Mouse (Mus musculus): Measurements from ENCODE around the gene Gipc2.
"Not testable (repeated sequence)": the region's sequence is repeated elsewhere in the genome, so short reads cannot be mapped to it uniquely, and the experiment has no call there.

The Gipc2 gene

DNA sequence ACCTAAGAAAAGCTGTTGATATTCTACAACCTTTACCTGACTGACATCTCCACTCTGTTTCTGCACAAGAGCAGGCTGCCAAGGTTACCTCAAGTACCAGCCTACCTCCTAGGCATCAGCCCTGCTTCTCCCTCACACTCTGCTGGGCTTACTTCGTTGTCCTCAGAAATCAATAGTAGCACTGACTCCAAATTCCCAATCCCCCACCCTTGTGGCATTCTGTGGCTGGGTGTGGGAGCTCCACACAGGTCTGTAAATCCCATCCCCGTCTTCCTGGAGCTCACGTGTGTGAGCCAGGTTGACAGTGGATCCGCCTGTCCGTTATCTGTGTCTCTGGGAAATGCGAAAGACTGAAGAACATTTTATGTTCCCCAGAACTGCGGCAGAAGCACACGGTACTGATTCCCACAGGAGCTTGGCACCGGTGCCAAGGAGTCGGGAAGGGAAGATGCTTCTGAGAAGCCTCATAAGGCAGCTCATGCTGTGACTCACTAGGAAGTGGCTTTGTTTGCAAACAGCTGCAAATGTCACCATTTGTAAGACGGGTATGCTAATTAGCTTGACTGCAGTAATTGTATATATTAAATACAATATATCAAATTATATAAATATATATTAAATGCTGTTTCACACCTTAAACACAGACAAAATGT lies 10.6 kb downstream of the Gipc2 start:
- ATAC-seq (ENCODE audit: low TSS enrichment), result peak; percentile 83

DNA sequence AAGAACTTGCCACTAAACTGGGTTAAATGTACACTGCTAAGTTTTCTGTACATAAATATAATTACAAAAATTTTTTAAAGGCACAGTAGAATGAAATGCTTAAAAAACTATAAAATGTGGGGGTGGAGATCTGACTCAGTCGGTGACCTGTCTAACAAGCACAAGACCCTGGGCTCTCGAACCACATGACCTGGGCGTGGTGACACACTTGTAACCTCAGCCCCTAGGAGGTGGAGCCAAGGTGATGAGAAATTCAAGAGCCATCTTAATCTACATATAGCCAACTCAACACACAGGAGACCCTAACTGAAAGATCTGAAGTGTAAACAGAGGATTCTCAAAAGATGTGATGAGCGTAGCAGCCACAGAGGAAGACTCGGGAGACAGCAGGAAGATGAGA lies 11.9 kb downstream of the Gipc2 start:
- no peak for ATAC-seq (ENCODE audit: low TSS enrichment)

DNA sequence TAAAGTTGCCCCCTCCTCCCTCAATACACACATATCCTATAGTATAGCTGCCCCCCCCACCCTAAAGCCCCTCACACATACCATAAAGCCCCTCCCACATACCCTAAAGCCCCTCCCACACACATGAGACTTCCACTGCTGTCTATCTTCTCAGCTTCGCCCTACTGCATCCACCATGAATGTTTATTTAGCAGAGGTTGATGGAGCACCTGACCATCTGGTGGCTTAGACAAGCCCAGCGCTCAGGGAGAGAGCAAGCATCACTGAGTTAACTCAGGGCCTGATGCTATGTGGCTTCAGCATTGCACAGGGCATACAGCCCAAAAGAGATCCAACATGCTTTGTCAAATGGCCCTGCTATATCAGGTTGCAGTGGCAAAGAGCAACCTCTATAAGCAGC lies 12.9 kb downstream of the Gipc2 start:
- no peak for ATAC-seq (ENCODE audit: low TSS enrichment)

DNA sequence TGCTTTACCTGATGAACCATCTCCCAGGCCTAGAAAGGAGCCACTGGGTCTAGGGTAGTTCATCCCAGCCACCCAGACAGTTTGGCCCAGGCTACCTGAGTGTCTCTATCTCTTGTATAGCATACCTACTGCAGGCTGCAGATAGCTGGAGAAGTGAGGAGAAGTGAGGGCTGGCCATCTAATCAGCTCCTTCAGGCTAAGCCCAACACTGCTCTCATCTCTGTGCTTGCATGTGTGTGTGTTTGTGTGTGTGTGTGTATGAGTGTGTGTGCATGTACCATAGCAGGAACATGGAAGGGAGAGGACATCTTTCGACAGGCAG lies 13.6 kb downstream of the Gipc2 start:
- no peak for ATAC-seq (ENCODE audit: low TSS enrichment)

DNA sequence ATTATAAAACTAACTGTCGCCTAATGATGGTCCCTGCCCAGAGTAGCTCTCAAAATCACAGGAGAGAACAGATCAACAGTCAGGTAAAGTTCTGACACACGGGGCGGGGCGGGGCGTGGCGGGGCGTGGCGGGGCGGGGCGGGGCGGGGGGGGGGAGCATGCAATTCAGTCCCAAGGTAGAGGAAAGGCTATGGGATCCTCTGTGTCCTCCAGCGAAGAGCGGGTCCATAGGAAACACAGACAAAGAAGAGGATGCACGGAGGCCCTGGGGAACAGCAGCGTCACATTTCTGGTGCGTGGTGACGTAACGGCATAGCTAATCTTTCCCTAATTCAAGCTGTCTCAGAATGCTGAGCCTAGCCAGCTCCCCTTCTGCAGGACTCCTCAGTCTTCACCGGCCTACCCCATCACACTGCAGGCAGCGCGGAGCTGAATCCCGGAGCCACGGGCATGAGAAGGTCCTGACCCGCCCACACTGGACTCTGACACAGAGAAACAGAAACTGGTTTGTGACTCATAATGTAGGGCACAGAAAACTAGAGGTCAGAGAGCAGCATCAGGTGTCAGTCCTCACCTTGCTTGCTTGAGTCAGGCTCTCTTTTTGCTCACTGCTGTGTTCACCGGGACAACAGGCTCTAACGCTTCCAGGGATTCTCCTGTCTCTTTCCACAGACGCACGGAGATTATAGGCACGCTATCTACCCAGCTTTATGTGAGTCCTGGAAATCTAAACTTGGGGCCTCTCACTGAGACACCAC lies 14.1 kb downstream of the Gipc2 start:
- ATAC-seq (ENCODE audit: low TSS enrichment), result peak; percentile 16; the same call in 1 of the 2 replicates

DNA sequence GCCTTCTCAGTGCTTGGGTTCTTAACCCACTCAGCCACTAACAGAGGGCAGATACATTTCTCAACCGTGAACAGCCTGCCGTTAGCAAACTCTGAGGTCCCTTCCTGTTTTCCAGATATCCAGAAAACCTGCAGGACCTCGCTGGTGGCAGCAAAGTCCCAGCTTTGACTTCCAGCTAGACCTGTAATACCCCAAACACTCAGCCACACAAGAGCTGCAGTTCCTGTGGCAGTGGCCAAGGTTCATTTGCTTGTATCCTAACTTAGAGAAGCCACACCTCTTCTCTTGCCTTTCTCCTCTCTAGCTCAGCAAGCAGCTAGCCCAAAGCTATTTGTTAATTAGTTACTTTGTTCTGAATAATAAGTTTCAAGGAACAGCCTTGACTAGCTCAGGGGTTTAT lies 16.2 kb downstream of the Gipc2 start:
- ATAC-seq (ENCODE audit: low TSS enrichment), result no peak

DNA sequence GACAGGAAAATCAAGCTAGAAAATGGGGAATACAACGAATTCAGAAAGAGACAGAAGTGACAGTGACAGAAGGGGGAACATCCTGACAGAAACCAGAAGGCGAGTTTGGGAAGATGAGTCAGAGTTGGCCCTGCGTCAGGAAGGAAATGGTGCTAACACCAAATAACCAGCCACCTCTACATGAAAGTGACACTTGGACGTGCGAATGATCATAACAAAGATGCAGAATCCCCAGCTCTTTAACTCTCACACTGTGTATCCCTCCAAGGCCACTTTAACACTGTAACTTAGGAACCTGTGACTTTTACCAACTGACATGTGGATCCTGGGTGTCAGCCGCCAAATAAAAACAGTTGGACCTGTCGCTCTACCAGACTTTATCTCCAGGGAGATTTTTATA lies 16.6 kb downstream of the Gipc2 start:
- ATAC-seq (ENCODE audit: low TSS enrichment), result no peak

DNA sequence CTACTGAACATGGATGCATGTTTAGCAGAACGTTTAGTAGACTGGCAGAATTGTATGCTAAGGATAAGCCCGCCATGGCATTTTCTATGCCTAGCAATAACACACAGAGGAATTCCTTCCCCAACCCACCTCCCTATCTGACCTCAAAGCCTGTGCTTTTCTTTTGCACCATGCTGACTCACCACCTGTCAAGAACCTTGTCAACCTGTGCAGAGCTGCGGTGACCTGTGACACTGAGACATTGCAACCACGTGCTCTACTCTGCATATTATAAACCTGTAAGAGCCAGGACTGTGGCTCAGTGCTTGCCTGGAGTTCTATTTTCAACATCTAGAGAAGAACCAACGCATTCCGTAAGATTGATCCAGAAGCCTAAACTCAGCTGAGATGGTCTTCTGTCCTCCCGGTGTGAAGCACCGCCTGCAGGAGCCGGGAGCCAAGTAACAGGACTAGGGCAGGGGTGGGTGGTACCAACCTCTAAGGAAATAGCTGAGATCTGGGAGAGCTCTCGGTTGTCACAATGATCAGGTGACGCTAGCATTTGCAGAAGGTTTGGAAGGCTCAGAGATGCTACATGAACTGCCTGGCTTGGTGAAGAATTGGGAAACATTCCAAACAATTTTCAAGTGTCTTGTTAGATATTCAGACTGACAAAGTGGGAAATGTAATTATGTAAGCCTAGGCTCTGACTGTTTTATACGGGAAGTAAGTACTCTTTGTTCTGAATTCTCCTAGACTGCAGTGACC lies 18.8 kb downstream of the Gipc2 start:
- peak; percentile 69 for ATAC-seq (ENCODE audit: low TSS enrichment)

DNA sequence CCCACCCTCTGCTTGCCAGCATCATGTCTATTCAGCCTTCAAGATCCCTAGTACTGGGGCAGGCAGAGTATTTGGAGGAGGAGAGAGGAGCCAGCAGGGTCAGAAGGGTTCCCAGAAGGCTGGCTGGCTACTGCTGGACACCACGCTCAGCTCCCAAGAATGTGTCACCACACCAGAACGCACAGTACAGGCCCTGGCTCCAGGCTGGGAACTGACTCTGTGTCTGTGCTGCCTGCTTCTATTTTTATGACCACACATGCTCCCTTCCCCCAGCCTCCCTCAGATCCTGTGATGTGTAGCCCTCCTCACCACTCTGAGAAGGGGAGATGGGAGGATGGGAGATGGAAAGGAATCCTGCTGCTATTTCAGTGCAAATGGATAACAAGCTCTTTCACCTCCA lies 20.8 kb downstream of the Gipc2 start:
- peak; percentile 79 for ATAC-seq (ENCODE audit: low TSS enrichment)

DNA sequence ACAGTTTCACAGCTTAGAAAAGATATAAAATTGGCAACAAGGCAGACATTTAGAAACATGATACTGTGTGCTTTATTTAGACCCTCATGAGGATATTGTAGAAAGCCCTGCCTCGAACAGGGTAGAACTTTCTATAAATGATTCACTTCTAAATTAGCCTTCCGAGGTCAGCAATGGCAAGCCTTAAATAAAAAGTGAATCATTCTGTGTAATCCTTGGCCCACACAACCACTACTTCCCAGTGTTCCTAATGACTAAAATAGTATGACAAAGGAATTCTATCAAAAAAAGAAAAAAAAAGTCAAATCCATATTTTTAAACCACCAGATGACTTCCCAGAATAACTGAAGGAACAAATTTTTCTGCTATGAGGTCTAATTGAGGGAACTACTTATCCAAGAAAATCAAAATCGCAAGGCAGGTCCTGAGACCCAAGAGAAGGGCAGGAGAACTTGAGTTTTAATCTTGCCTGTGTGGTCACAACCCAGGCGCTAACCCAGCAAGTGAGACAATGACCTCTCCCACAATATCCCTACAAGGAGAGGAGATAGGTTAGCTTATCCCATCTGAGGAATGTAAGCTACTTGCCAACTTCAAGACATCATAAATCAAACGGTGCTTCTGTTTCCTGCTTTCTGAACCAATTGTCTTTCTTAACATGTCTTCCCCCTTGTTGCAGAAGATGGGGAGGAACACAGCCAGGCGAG lies 22.9 kb downstream of the Gipc2 start:
- no peak for ATAC-seq (ENCODE audit: low TSS enrichment)

DNA sequence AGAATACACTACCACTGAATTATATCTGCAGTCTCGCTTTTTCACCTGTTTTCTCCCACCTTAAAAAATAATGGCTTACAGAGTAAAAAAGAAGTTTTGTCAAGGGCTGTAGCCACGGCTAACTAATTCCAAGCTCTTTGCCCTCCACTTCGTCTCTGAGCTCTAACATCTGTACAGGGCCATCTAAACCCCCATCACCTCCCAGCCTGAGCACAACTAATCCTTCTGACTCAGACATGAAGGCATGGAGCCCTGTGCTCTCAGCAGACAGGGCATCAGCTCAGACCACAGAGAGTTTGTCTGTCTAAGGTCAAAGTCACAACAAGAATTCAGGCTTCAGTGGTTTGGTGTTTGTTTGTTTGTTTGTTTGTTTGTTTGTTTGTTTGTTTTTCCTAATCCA lies 23.9 kb downstream of the Gipc2 start:
- no peak for ATAC-seq (ENCODE audit: low TSS enrichment)

DNA sequence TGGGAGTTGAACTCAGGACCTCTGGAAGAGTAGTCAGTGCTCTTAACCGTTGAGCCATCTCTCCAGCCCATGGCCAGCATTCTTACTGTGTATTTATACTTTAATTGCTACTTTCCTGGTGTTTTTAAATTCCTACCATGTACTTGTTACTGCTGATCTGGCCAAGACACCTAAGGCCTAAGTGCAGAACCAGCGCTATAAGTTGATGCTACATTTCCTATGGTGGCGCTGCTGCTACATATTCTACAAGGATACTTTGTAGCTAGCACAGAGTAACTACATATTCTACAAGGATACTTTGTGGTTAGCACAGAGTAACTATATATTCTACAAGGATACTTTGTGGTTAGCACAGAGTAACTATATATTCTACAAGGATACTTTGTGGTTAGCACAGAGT lies 26.7 kb downstream of the Gipc2 start:
- not testable (repeated sequence) for ATAC-seq (ENCODE audit: low TSS enrichment)

DNA sequence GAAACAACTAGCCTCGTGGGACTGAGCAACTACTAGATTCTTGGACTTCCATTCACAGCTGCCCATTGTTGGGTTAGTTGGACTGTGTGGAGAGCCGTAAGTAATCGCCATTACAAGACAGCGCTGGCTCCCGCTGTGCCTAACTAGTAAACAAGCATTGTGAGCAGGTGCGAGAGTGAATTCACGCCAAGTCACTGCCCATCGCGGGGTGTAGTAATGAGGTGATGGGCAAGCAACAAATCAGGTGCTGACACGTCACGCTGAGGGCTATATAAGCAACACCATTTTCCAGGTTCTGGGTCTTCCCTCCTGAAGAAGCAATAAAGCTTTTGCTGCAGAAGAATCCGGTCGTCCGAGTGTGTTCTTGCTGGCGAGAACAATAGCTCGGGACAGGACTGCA lies 29.9 kb downstream of the Gipc2 start:
- not testable (repeated sequence) for ATAC-seq (ENCODE audit: low TSS enrichment)

DNA sequence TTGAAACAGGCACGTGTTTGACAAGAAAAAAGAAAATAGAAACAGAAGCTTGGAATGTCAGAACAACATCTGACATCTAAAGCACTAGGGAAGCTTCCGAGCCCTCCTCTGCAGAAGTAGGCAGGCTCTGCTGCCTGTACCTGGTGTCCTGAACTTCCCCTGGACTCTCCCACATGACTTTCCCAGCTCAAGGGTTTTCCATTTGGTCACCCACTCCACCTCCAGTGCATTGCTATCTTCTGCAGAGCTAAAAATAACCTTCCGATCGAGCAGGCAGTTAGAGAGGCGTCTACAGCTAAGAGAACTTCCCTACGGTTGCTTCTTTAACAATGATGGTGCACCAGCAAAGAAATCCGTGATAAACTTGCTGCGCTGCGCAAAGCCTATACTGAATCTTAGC lies 32.4 kb downstream of the Gipc2 start:
- ATAC-seq (ENCODE audit: low TSS enrichment), result peak; percentile 91

DNA sequence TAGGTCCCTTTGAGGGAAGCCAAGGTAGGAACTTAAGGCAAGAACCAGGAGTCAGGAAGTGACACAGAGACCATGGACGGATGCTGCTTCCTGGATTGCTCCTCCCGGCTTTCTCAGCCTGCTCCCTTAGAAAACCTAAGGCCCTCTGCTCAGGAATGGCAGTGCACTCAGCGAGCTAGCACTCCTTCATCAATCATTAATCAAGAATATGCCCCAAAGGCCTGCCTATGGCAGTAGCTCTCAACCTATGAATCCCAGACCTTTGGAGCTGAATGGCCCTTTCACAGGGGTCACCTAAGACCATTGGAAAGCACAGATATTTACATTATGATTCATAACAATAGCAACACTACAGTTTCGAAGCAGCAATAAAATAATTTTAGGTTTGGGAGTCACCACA lies 35.1 kb downstream of the Gipc2 start:
- ATAC-seq (ENCODE audit: low TSS enrichment), result no peak

DNA sequence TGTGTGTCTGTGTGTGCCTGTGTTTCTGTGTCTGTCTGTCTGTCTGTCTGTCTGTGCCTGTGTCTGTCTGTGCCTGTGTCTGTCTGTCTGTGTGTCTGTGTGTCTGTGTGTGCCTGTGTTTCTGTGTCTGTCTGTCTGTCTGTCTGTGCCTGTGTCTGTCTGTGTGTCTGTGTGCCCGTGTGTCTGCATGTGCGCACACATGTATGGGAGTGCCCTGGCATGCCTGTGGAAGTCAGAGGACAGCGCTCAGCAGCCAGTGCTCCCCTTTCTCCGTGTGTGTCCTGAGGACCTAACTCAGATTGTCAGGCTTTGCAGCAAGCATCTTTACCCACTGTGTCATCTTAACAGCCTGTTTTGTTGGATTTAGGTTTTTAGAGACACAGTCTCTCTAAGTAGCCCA lies 36.6 kb downstream of the Gipc2 start:
- ATAC-seq (ENCODE audit: low TSS enrichment), result not testable (repeated sequence)

DNA sequence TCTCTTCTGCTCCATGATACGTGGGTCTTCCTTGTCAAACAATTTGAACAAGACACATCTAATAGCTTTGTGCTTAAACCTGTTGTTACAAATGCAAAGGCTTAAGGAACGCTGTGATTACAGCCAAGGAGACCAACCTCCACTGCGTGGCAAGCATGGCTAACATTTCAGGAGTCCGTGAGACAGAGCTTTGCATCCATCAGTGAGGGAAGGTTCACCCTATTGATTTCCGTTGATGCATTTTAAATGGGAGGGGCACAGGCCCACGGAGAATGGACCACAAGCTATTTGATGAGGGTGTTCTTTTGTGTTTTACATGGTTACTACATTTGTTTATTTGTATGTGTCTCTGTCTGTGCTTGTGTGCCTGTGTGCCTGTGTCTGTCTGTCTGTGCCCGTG lies 37.4 kb downstream of the Gipc2 start:
- ATAC-seq (ENCODE audit: low TSS enrichment), result no peak

DNA sequence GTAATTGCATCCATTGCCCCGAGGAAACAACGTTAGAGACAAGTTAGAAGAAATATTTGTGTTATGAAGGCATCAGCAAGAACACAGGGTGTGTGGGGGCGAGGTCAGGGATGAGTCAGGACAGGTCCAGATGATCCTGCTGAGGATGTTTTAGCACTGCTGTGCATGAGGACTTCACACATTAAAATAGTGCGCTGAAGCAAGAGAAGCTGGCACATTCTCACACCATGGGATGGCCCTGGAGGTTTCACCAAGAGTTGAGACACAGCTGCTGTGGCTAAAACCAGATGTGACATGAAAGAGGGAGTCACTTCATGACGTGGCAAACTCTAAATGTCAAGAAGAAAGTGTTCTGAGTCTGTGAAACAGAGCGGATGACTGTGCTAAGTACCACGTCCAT lies 38.9 kb downstream of the Gipc2 start:
- no peak for ATAC-seq (ENCODE audit: low TSS enrichment)

DNA sequence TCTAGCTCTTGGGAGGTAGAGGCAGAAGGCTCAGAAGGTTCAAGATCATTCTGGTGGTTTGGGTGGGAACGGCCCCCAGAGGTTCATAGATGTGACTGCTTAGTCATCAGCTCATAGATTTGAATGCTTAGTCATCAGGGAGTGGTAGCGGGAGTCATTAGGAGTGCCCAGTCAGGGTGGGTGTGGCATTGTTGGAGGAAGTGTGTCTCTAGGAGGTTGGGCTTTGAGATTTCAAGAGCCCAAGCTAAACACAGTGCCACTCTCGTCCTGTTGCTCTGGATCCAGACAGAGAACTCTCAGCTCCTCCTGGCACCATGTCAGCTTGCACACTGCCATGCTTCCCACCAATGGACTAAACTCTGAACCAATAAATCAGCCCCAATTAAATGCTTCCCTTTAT lies 43.3 kb downstream of the Gipc2 start:
- ATAC-seq (ENCODE audit: low TSS enrichment), result no peak

DNA sequence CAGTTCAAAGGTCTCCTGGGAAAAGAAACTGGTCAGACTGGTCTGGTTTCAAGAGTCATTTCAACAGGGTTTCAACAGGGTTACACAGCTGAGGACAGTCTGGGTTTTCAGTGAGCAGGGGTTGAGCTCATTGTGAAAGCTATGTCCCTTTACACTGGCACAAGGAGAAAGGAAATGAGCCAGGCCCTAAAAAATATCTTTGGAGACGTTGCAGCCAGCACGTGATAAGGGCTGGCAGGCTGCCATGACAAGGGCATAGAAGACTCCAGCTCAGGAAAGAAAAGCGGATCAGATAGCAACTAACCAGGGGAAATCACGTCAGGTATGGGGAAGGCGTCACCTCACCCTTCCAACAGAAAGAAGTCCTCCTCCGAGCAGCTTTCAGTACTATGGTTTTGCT lies 43.9 kb downstream of the Gipc2 start:
- no peak for ATAC-seq (ENCODE audit: low TSS enrichment)

DNA sequence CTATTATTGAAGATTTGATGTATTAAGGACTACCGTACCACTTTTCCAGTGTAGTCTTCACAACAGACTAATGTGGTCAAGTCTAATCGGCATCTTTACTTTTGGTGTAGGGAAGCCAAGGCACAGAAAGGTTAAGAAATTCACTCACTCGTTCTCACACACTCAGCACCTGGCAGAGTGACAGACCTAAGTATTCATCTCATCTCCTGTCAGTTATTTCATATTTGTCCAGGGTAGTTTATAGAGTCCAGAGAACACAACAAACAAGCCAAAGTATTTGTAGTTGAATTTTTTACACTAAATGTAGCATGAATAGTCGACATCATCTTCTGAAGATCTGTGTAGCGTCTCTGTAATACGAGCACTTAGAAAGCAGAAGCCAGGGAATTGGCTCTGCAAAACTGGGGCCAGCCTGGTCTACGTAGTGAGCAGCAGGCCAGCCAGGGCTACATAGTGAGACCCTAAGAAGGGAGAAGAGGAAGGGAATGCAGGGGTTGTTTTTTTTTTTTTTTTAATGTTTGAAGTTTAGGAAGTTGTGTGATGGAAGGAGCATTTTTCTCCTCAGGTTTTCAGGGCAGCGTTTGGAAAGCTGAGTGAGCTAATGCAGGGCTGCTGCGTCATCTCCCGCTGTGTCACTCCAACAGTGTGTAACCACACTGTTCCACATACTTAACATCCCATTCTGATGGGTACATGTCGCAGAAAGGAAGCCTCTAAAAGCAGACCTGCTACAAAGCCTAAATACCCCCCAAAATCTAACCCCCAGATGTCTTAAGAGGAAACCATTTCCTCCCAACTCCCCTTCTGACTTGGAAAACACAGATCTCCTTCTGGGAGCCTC lies 44.6 kb downstream of the Gipc2 start:
- ATAC-seq (ENCODE audit: low TSS enrichment), result no peak

DNA sequence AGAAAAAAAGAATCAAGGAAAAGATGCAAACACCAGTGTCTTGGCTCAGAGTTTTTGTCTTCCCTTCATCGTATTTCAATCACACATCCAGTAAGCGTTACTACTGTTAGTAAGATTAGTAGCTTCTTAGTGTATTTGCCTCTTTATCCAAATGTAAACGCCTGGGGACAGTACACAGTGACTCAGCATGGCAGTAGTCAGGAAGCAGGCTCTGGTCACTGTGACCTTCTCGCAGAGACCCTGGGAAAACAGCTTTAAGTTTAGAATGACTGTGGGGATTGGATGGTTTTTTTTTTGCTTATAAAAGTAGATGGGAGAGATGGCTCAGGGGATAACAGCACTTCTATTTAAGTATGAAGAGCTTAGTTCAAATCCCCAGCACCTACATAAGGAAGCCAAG lies 46.0 kb downstream of the Gipc2 start:
- ATAC-seq (ENCODE audit: low TSS enrichment), result no peak

All from frontal cortex, adult (tissue).